In genomic region chr16:91314114-91314775, GRCm38 (mm10) we compare ENCODE assay signal across 8 mouse cellular contexts. TPM values are rescaled to one million over a fixed set of nuclear protein-coding genes. Genes with fewer than 3 reads are reported as not detected.
DNase-seq lines count a peak whose midpoint lies in the region; ATAC-seq and TF ChIP-seq lines count a peak whose summit lies in the region.

No protein-coding gene starts in this region.

- no peak overlapping the region for H3K27ac ChIP-seq in bone marrow macrophage, adult 2 months (ENCODE audit: insufficient read depth, low read depth, low read length)
- H3K27ac ChIP-seq in embryonic fibroblast, embryonic 13.5 days (ENCODE audit: insufficient read depth, low read length), result no peak overlapping the region
- H3K27ac ChIP-seq in heart, embryonic 10.5 days, result no peak overlapping the region
- H3K27ac ChIP-seq in kidney, postnatal 0 days, result no peak overlapping the region
- no peak overlapping the region for H3K27ac ChIP-seq in stomach, embryonic 15.5 days

- H3K9ac ChIP-seq in kidney, postnatal 0 days (ENCODE audit: low read depth, low read length), result no peak overlapping the region
- no peak overlapping the region for H3K9ac ChIP-seq in stomach, embryonic 15.5 days

- no peak for TF ChIP-seq POLR2A in bone marrow macrophage, adult 2 months (IDR thresholded peaks at IDR 0.05; ENCODE audit: borderline replicate concordance, low read depth, low read length)
- no peak for TF ChIP-seq POLR2A in embryonic fibroblast, embryonic 13.5 days (IDR thresholded peaks at IDR 0.05; ENCODE audit: low read depth, low read length)

- WGBS in heart, embryonic 10.5 days, result 6% methylated on average over 19 of the region's 19 CpGs
- WGBS in kidney, postnatal 0 days, result 6% methylated on average over 19 of the region's 19 CpGs
- WGBS in stomach, embryonic 15.5 days, result 7% methylated on average over 19 of the region's 19 CpGs

- DNase-seq in A20 (ENCODE audit: low read depth, low spot score) (peak; percentile 82), liver (peak; percentile 74)
- peak; percentile 87 for DNase-seq in heart, embryonic 10.5 days (ENCODE audit: low spot score)
- DNase-seq in kidney, postnatal 0 days (ENCODE audit: low spot score), result peak; percentile 84
- peak; percentile 27 for DNase-seq in naive thymus-derived CD4-positive, alpha-beta T cell, adult 2 months (ENCODE audit: low read depth)

- 0 out of 2 replicates have a peak, but pooled peaks have one; percentile 46 for ATAC-seq in kidney, postnatal 0 days (replicated peaks; ENCODE audit: low FRiP score, low read depth)
- ATAC-seq in stomach, embryonic 15.5 days (ENCODE audit: insufficient read depth, low FRiP score, low read depth), result no peak

- no peaks in the 10 kb centered on the region for H3K4me1 ChIP-seq in bone marrow macrophage, adult 2 months (ENCODE audit: control insufficient read depth, insufficient read depth, low read length)
- H3K4me1 ChIP-seq in embryonic fibroblast, embryonic 13.5 days (ENCODE audit: control insufficient read depth, insufficient read depth, low read length), result no peaks in the 10 kb centered on the region
- no peaks in the 10 kb centered on the region for H3K4me1 ChIP-seq in heart, embryonic 10.5 days
- no peaks in the 10 kb centered on the region for H3K4me1 ChIP-seq in kidney, postnatal 0 days (replicated peaks; ENCODE audit: insufficient read depth, low read length)
- 0 out of 2 replicates have a peak, but pooled peaks cover 5% of the 10 kb centered on the region for H3K4me1 ChIP-seq in stomach, embryonic 15.5 days

- TF ChIP-seq CTCF in bone marrow macrophage, adult 2 months (IDR thresholded peaks at IDR 0.05; ENCODE audit: low read depth, low read length), result peak; percentile 64
- TF ChIP-seq CTCF in embryonic fibroblast, embryonic 13.5 days (IDR thresholded peaks at IDR 0.05; ENCODE audit: borderline replicate concordance, insufficient read depth, low read length), result peak; percentile 17; the same call in 1 of the 2 replicates
- peak; percentile 75 for TF ChIP-seq CTCF in kidney, postnatal 0 days (IDR thresholded peaks at IDR 0.05; ENCODE audit: low read depth)

- H3K9me3 ChIP-seq in heart, embryonic 10.5 days, result no peaks in the 10 kb centered on the region
- no peaks in the 10 kb centered on the region for H3K9me3 ChIP-seq in kidney, postnatal 0 days (replicated peaks; ENCODE audit: low read length)
- H3K9me3 ChIP-seq in stomach, embryonic 15.5 days, result no peaks in the 10 kb centered on the region

- no peaks in the 10 kb centered on the region for H3K36me3 ChIP-seq in heart, embryonic 10.5 days
- no peaks in the 10 kb centered on the region for H3K36me3 ChIP-seq in kidney, postnatal 0 days (ENCODE audit: insufficient read depth, low read length)
- H3K36me3 ChIP-seq in stomach, embryonic 15.5 days, result no peaks in the 10 kb centered on the region

- peak overlapping the region; percentile 15; the same call in 1 of the 2 replicates for H3K4me2 ChIP-seq in kidney, postnatal 0 days (ENCODE audit: low read length)
- H3K4me2 ChIP-seq in stomach, embryonic 15.5 days, result peak overlapping the region; percentile 35

- no peak overlapping the region for H3K4me3 ChIP-seq in bone marrow macrophage, adult 2 months (ENCODE audit: insufficient read depth, low read length)
- no peak overlapping the region for H3K4me3 ChIP-seq in embryonic fibroblast, embryonic 13.5 days (ENCODE audit: insufficient read depth, low read length)
- H3K4me3 ChIP-seq in heart, embryonic 10.5 days, result peak overlapping the region; percentile 16; the same call in 1 of the 2 replicates
- H3K4me3 ChIP-seq in kidney, postnatal 0 days (replicated peaks; ENCODE audit: low read depth, low read length), result no peak overlapping the region
- no peak overlapping the region for H3K4me3 ChIP-seq in stomach, embryonic 15.5 days (replicated peaks)

- peaks cover 42% of the 10 kb centered on the region for H3K27me3 ChIP-seq in heart, embryonic 10.5 days (ENCODE audit: insufficient read depth, poor library complexity, severe bottlenecking)
- H3K27me3 ChIP-seq in kidney, postnatal 0 days (ENCODE audit: insufficient read depth, low read length), result 0 out of 2 replicates have a peak, but pooled peaks cover 12% of the 10 kb centered on the region
- H3K27me3 ChIP-seq in stomach, embryonic 15.5 days (replicated peaks), result no peaks in the 10 kb centered on the region

RNA-seq across cellular contexts. Expression of gene Olig1, which starts 44.7 kb away (rescaled TPM):
- polyA plus RNA-seq in bone marrow macrophage, adult 2 months (2012; ENCODE audit: insufficient read depth, insufficient read length, missing spikeins), result not detected in 2 replicates
- polyA plus RNA-seq in embryonic fibroblast, embryonic 13.5 days (2011; ENCODE audit: insufficient read length, low read depth, missing spikeins), result 0.47 TPM in 1 of 2 replicates, not detected in the other
- polyA plus RNA-seq in heart, embryonic 10.5 days (2016; fragmentation: Nextera tagmentation; extraction: Ambion mirVana), result 0.10 and 0.21 TPM in 2 replicates
- 0.14 and 0.15 TPM in 2 replicates for polyA plus RNA-seq in kidney, postnatal 0 days (2015; fragmentation: Nextera tagmentation; extraction: Ambion mirVana)
- 0.12 and 0.13 TPM in 2 replicates for polyA plus RNA-seq in stomach, embryonic 15.5 days (2015; fragmentation: Nextera tagmentation; extraction: Ambion mirVana)

RNA-seq across cellular contexts. Expression of gene Ifnar2, which starts 58.3 kb away (rescaled TPM):
- polyA plus RNA-seq in bone marrow macrophage, adult 2 months (2012; ENCODE audit: insufficient read depth, insufficient read length, missing spikeins), result 237 and 238 TPM in 2 replicates
- polyA plus RNA-seq in embryonic fibroblast, embryonic 13.5 days (2011; ENCODE audit: insufficient read length, low read depth, missing spikeins), result 54.8 and 68.1 TPM in 2 replicates
- 42.2 and 48.8 TPM in 2 replicates for polyA plus RNA-seq in heart, embryonic 10.5 days (2016; fragmentation: Nextera tagmentation; extraction: Ambion mirVana)
- polyA plus RNA-seq in kidney, postnatal 0 days (2015; fragmentation: Nextera tagmentation; extraction: Ambion mirVana), result 60.7 and 61.9 TPM in 2 replicates
- 49.4 and 60.4 TPM in 2 replicates for polyA plus RNA-seq in stomach, embryonic 15.5 days (2015; fragmentation: Nextera tagmentation; extraction: Ambion mirVana)

Comparison
In these comparisons a context has a peak if more than half of its experiments do, and no peak if none do; other contexts are left out.
1. DNase-seq: peak in every context shown above with its lines; median percentile 87 in heart, embryonic 10.5 days; 84 in kidney, postnatal 0 days; 82 in A20; 74 in liver; 27 in naive thymus-derived CD4-positive, alpha-beta T cell, adult 2 months.
2. CTCF ChIP-seq: peak in every context shown above with its lines; median percentile 75 in kidney, postnatal 0 days; 64 in bone marrow macrophage, adult 2 months; 17 in embryonic fibroblast, embryonic 13.5 days.